Mouse (Mus musculus) WW6 (cell line): ENCODE measurements around the gene Nfib.

Experiments used
- DNase-seq: peaks from one replicate; pipeline ENCODE4 v3.0.0-alpha.2; 2013; ENCODE audit warnings: low read depth, low spot score

Gene Nfib

DNA sequence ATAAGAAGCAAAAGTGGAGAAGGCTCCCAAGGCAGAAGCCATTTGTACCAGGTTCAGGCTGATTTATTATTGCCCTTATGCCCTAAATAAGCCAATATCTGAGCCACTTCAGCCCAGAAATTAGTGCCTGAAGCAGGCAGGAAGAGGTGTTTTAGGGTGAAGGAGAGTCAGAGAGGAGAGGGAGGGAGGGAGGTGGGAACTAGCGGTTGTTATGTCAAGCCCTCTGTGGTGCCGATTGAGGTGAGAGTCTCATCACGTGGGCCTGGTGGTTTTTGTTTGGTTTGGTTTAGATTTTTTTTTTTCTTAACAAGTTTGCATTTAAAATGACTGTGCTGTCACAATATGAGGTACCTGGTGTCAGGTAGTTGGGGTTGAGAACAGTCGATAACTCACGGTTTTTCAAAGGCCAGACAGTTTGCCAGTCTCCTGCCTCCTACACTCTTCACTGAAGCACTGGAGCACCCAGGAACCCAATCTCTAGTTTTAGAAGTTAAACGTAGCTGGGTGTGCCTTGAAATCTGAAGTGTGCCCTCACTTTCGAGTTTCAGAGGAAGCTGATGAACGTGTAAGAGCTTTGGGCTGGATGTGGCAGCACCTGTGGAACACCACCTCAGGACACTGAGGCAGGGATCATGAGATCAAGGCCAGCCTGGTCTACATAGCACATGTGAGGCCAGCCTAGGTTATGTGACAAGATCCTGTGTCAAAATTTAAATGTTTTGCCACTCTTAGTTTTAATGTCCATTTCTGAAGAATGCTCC is 81.1 kb downstream of the Nfib start:
- no peak for DNase-seq

DNA sequence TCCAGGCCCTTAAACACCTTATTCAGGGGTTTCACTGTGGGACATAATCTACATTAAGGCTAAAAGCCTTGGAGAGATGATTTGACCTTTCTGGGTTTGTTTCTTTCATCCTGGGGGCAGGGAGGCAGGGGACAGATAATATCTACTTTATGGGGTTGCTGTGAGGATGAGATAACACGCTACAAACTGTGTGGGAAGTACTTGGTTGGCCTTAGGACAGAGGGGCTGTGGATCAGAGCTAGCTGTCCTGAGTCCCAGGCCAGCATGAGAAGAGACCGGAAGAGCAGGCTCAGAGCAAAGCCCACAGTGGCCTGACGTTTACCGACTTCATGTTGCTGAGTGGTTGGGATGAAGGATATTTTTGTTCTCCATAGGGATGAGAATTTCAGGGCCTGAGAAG is 81.7 kb downstream of the Nfib start:
- DNase-seq, result no peak

DNA sequence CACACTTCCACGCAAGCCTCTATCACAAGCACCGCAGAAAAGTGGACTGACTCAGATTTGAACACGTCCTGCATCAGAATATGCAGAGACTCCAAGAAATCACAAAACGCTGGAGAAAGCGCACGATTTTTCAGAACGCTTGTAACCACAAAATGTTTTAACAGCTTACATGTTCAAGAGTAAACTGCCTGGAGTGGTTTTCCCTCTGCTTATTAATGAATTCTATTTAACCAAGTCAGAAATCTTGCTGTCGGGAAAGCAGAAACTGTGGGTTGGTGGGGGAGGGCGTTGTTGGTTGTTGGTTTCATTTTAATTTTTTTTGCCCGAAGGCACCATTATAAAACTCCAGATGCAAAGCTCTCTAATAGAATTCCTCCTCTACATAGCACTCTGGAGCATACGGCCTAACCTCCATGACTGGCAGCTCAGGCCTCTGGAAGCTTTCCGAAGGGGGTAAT is 82.4 kb downstream of the Nfib start:
- no peak for DNase-seq

DNA sequence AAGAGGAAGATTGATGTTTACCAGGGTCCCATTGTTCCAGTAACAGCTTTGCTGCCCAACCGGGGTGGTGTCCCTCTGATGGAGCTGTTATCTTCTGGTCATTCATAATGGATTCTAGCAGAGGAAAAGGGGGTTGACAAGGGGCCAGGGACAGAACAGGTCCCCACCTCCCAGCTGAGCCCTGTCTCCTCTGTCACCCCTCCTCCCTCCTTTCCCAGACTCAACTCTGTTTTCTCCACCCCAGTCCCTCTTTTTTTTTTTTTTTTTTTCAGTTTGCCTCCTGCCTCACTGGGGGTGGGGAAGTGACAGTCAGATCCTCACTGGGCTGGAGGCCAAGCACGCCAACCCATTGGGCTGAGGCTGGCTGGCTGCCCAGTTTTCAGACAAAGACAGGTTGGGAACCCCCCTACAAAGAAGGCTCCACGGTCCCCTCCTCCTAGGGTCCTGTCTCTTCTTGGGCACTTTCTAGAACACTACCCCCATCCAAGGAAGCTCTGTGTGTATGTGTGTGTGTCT is 83.2 kb downstream of the Nfib start:
- no peak for DNase-seq

DNA sequence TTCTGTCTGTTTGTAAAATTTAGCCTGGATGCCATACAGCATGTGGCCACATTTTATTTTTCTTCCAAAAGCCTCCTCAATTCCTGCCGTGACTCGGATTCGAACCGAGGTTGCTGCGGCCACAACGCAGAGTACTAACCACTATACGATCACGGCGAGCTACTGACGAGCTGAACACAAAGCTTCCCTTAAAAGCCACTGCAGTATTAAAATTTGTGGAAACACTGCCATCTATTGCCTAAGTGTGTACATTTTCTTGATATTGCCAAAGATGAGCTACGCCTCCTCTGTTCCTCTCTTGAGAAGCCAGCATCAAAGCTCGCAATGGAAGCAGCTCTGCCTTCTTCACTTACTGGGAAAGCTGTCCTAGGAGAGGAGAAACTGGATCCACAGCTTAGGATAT is 86.0 kb downstream of the Nfib start:
- peak; percentile 45 for DNase-seq

DNA sequence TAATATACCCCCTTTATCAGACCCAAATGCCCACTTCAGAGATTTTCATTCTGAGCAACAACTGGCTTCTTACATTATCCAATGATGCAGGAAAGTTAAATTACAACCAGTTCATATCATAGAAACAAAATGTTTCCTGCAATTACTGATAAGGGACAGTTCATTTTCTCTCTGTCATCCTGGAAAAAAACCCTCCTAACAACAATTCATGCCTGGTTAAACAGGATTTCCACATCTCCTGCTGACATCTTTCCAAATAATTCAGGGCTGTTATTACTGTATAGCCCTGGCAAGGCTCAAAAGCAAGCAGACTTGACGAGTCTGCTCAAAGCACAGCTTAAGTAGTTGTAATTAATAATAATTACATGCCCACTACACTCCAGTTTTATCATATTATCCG is 86.5 kb downstream of the Nfib start:
- no peak for DNase-seq

DNA sequence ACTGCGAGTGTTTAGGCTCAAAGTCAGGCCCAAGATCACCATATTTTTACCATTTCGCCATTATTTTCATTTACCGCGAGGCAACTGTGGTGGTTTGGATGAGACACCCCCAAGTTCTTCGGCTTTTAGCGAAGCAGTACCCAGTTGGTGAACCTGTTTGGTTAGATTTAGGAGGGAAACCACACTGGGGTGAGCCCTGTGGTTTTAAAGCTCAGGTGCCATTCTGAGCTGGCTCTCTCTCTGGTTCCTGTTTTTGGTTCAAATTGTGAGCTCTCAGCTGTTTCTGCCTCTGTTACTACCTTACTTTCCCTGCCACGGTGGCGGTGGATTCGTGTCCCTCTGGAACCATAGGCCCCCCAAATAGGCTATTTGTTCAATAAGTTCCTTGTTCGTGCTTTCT is 88.3 kb downstream of the Nfib start:
- no peak for DNase-seq

DNA sequence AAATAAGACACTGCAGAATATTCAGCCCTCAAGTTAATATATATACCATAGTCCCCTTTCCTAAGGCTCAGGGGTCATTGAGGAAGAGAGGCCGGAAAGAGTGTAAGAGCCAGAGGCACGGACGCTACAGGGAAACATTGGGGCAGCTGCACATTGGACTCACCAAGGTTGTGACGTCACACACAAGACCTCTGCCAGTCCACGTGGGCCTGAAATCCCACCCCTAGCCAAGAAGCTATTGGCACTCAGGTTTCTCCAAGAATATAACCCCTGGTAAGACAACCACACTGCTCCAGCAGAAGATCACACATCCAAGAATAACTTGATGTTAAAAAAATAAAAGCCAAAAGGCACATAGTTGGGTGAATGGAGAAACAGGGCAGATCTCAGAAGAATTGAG is 89.8 kb downstream of the Nfib start:
- DNase-seq, result no peak

DNA sequence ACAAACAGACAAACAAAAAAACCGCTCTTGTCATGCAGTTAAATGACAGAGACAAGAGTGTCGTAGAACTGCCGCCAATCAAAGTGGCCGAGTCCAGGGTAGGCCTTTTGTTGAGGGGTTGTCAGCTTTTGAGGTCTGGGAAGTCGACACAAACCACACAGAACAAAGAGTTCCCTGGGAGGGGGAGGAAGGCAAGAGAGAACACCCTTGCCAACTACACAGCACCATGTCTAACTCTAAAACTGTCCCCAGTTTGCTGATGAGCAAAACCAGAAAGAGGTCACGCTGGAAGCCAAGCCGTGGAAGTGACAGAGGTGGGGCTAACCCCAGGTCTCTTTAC is 91.1 kb downstream of the Nfib start:
- no peak for DNase-seq

DNA sequence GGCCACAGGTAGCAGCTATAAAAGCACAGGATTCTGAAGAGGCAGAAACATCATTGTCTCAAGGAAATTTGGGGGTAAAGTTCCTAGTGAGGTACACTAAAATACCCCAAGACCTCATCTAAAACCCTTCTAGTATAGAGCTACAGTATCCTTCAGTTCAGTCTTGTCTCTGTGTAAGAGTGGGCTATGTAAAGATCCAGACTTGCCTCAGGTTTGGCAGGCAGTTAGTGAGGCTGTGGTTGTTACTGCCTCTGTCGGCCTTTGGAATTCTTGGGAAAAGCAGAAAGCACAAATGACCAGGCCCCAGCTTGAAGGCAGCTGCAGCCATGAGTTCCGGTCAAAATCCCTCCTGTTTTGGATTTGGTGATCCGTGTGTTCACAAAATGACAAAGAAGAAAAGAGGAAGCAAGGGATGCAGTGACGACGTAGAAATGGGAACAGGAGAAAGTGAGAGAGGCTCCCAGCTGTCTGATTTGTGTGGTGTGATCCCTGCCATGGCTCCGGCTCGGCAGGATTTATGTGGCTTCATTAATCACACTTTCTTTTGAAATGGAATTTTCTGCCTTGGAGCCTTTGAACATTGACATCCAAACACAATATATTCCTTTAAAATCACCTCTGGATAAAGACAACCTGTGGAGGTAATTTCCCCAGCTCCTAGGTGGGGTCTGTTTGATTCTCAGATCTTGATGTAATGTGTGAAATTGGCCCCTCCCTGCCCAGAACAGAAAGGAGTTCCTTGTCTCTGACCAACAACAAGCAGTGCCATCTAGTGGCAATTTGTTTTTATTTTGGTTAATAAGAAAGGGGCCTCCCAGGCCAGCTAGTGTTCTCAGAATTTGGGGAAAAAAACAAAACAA is 91.7 kb downstream of the Nfib start:
- no peak for DNase-seq

DNA sequence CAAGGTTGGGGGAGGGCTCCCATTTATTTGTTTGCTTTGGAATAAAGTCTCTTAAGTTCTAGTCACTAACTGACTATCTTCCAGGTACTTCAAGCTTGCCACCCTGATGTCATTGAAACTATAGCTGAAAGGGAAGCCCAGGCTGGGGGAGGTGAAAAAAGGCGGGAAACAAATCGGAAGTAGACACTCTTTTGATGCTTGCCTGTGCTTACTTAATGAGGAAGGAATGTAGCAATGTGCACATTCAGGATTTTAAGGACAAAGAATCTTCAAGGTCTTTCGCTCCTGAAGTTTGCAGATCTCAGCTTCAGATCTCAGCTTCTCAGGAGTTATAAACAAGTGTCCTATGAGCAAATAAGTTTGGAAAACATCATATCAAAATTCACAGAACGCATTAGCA is 95.9 kb downstream of the Nfib start:
- DNase-seq, result no peak

DNA sequence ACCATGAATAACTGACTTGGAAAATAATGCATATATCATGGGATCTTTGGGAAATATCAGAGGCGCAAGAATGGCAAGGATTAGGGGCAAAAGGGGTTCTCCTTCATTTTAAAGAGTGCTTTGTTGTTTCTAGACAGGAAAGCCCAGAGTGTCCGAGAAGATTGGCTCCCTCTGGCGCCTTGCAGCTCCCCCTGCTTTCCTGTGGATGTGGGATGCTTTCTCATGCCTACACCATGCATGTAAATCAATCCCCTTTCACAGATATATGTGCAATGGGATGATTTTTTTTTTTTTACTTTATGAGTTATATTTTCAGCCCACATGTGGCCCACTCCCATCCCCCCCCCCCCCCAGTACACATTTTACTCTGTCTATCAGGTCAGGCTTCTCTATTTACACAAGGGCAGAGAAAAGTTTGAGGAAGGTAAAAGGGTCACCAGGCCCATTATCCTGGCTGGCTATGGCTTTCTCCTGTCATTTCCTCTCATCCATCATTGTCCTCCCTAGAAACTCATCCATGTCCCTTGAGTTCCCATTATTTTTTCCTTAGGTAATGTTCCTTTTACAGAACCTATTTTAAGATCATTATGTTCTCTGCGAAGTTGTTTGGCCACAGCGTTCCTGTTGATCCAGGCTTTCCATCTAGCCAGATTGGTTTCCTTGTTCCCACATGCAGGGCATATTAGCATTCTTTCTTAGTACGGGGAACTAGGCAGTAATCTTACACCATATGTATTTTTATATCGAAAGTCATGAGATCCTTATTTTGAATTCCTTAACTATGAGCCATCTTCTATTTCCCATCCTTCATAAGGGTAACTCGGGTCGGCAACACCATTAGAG is 96.6 kb downstream of the Nfib start:
- DNase-seq, result no peak

DNA sequence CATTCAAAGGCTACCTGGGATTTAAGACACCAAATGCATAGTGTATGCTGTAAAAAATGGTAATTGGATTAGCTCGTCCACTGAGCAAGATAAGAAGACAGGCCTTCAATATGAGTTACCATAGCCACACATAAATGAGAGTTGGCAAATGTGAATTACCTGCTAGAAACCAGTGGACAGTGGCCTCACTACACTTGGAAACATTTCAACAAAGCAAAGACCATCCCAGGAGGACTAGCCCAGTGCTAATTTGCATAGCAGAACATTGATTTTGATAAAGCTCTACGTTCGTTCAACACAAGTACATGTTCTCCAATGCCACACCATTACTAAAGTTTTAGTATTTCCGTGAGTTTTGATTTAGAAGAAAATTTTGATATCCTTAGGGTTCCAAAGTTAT is 98.3 kb downstream of the Nfib start:
- DNase-seq, result no peak

DNA sequence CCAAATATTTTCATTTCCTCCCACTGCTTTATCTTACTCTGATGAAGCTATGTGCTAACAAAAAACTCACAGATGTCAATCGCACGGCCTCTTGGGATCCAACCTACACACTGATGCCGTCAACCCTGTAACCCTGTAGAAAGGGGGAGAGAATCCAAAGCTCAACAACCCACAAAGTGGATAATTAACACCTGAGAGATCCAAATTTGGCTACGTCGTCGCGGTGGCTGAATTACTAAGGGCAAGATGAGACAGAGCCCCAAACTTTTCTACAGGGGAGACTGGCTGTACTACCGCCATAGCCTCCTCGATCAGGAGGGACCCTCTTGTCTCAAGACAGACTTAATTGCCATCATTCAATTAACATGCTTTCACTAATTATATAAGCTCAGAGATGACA is 99.2 kb downstream of the Nfib start:
- no peak for DNase-seq

DNA sequence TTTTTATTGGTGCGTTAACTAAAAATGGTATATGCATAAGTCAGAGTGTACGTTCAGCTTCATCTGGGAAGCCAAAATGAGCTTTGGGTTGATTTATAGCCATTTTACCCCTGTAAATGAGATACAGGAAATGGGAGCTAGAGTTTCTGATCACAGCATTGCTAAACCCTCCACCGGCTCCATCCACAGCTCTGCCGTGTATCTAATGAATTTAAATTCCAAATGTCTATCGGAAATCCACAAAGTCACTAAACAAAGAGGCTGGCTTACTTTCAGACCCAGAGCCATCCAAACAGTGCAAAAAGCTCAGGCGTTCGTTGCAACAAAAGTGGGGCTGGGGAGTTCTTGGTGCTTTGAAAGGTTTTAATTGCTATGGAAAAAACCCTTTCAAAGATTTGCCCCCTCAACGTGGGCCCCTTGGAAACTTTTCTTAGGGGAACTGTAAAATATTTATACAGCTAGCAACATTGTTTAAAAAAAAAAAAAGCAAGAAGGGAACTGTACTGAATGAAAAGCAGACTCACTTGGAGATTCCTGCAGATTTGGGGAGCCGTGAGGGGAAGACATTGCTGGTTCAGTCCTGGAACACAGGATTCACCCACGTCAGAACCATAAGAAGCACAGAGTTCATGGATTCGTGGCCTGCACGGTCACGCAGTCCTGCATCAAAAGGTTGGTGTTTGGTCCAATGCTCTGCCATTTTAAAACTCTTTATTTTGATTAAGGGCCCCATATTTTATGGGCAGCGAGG is 100.3 kb downstream of the Nfib start:
- DNase-seq, result no peak

DNA sequence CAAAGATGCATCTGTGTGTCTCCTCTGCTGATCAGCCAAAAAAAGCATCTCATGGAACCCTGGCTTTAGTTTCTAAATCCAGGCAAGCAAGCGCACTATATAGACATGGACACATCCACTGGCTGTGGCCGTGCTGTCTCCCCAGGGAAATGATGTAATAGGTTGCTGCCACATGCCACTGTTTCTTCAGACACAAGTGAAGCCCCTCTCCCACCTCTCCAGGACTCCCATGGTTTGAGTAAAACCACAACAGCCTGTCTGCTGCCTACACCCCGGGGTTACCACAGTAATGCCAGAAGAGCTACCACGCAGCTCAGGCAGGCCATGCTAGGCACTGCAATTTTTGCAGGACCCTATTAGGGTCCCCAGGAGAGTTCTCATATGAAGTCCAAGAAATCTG is 101.0 kb downstream of the Nfib start:
- DNase-seq, result no peak

DNA sequence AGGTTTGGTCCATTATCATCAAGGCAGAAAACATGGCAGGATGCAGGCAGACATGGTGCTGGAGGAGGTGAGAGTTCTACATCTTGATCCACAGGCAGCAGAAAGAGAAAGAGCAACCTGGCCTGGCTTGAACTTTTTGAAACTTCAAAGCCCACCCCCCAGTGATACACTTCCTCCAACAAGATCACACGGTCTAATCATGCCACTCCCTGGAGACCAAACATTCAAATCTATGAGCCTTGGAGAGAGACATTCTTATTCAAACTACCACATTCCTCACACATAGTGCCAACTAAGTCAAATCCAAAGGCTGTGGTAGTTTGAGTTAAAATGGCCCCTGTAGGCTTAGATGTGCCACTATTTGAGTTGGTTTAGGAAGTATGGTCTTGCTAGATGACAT is 104.9 kb downstream of the Nfib start:
- no peak for DNase-seq

DNA sequence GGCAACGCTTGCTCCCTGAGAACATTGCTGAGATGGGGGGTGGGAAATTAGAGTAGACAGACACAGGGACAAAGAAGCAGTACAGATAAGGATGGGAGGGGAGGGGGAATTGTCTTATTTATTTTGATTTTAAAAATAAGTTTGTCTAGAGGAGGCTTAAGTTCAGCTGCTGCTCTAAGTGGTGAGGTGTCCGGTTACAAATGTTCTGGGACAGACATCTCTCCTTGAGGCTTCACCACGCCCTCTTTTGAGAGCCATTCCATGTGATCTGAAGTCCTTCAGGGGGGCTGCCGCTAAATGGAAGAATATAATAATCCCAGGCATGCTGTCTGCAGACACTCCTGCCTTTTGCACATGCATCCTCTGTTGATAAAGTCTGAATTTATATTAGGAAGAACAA is 107.1 kb downstream of the Nfib start:
- DNase-seq, result no peak

DNA sequence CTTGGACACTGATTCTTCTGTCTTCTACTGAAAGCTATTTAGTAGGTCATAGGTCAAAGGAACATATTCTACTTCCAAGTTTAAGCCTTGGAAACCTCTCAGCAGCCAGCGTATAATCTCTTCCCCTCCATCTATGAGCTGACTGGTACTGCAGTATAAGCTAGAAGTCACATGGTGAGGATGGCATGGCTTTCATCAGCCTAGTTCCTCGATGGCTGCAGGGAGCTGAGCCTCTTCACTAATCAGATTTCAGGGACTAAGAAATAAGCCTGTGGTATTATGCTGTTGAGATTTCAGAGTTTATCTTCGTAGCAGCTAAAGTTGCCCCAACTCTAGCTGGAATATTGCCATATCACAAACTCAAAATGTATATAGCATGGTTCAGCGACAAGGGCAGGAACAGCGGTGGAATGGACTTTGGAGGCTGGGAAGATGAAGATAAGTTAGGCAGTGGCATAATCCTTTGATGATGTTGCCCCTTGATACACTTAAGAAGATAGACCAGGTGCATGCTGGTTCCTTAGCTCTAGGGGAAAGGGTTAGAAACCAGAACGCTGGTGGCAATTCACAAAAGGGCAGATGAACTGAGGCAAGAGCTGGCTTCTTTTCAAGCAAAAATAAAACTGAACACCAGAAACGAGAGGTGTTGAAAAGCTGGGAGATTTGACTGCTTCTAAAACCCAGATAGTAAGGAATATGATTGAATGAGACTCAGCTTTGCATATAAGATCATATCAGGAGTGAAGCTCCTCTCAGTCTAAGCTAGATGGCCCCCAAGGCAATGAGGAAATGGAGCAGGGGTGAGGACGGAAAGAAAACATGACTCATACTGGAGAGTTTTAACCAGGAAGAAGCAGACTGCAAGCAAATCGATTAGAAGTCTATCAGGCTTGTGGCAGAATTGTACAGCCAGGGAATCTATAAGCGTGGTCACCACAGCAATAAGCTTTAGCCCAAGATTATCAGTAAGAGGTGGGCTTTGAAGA is 111.6 kb downstream of the Nfib start:
- no peak for DNase-seq
